15 mouse cellular contexts compared by ENCODE assay signal in the genomic region with DNA sequence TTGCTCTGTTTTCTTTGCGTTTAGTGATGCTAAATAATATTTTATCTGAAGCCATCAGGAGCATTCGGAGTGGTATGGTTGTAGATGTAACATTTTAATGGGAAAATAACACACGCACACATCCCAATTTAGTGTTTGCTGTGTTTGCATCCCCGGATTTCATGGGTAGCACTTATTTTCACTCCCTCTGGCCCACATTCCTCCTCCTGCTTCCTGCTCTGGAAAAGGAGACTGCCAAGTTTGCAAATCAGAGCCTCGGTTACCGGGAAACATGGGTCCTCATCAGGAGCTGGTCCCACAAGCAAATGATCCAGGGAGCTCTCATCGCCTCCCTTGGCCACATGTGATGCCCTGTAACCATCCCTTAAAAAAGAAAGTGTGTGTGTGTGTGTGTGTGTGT.
DNase-seq lines count a peak whose midpoint lies in the region; ATAC-seq and TF ChIP-seq lines count a peak whose summit lies in the region.
"Had no signal": no experiment of that assay in that cellular context is flagged by ENCODE, and none has a peak within 500 bp of the region (broad histone marks: within the 10 kb centered on the region; RNA-seq: fewer than 3 reads in every experiment).

No protein-coding gene starts in this region.

- no peaks in the 10 kb centered on the region for H3K27me3 ChIP-seq in embryonic facial prominence, embryonic 15.5 days
- H3K27me3 ChIP-seq in neural tube, embryonic 15.5 days (replicated peaks) = no peaks in the 10 kb centered on the region
- H3K27me3 ChIP-seq: forebrain, embryonic 12.5 days; hindbrain, embryonic 15.5 days had no signal

- no peak overlapping the region for H3K9ac ChIP-seq in embryonic facial prominence, embryonic 15.5 days
- H3K9ac ChIP-seq in neural tube, embryonic 15.5 days (replicated peaks) = no peak overlapping the region
- H3K9ac ChIP-seq: forebrain, embryonic 12.5 days; hindbrain, embryonic 15.5 days had no signal

- DNase-seq in gastrocnemius, adult 2 months = no peak
- no peak for DNase-seq in gastrocnemius, postnatal 36 days
- DNase-seq in left cerebral cortex, adult 2 months (ENCODE audit: extremely low spot score in 1 of 2, low spot score in 2 of 2) = peak in 1 of 2 experiments; percentile 32
- no peak for DNase-seq in left cerebral cortex, adult 9 months (ENCODE audit: low spot score in 2 of 2)
- peak; percentile 71 for DNase-seq in brain, adult 2 months (ENCODE audit: low read depth, low spot score)
- DNase-seq: adrenal gland, adult 2 months; adrenal gland, postnatal 25 days; cerebellum, adult 2 months; cerebellum, postnatal 10 days had no signal

- H3K4me2 ChIP-seq in embryonic facial prominence, embryonic 15.5 days (replicated peaks) = no peak overlapping the region
- H3K4me2 ChIP-seq in neural tube, embryonic 15.5 days = no peak overlapping the region
- H3K4me2 ChIP-seq: forebrain, embryonic 12.5 days; hindbrain, embryonic 15.5 days had no signal

- H3K9me3 ChIP-seq in embryonic facial prominence, embryonic 15.5 days (replicated peaks) = no peaks in the 10 kb centered on the region
- no peaks in the 10 kb centered on the region for H3K9me3 ChIP-seq in neural tube, embryonic 15.5 days (replicated peaks)
- H3K9me3 ChIP-seq: forebrain, embryonic 12.5 days; hindbrain, embryonic 10.5 days; hindbrain, embryonic 15.5 days had no signal

- H3K4me3 ChIP-seq in gastrocnemius, adult 2 months = no peak overlapping the region
- H3K4me3 ChIP-seq in left cerebral cortex, adult 2 months = no peak overlapping the region
- H3K4me3 ChIP-seq in embryonic facial prominence, embryonic 15.5 days (replicated peaks) = no peak overlapping the region
- H3K4me3 ChIP-seq in neural tube, embryonic 15.5 days (replicated peaks) = no peak overlapping the region
- H3K4me3 ChIP-seq: forebrain, embryonic 12.5 days; hindbrain, embryonic 10.5 days; hindbrain, embryonic 15.5 days had no signal

- 56% methylated on average over 7 of the region's 7 CpGs for WGBS in embryonic facial prominence, embryonic 15.5 days
- 88% methylated on average over 7 of the region's 7 CpGs for WGBS in neural tube, embryonic 15.5 days

- no peaks in the 10 kb centered on the region for H3K36me3 ChIP-seq in embryonic facial prominence, embryonic 15.5 days
- H3K36me3 ChIP-seq in neural tube, embryonic 15.5 days = no peaks in the 10 kb centered on the region
- H3K36me3 ChIP-seq: forebrain, embryonic 12.5 days; hindbrain, embryonic 10.5 days; hindbrain, embryonic 15.5 days had no signal

- H3K4me1 ChIP-seq in embryonic facial prominence, embryonic 15.5 days = peaks cover 5% of the 10 kb centered on the region; the same call in 1 of the 2 replicates
- H3K4me1 ChIP-seq in neural tube, embryonic 15.5 days = no peaks in the 10 kb centered on the region
- H3K4me1 ChIP-seq: forebrain, embryonic 12.5 days; hindbrain, embryonic 10.5 days; hindbrain, embryonic 15.5 days had no signal

- peak overlapping the region; percentile 38; the same call in 1 of the 2 replicates for H3K27ac ChIP-seq in gastrocnemius, adult 2 months
- peak overlapping the region; percentile 80 for H3K27ac ChIP-seq in left cerebral cortex, adult 2 months
- 0 out of 2 replicates have a peak overlapping the region, but pooled peaks have one; percentile 22 for H3K27ac ChIP-seq in embryonic facial prominence, embryonic 15.5 days (replicated peaks)
- no peak overlapping the region for H3K27ac ChIP-seq in neural tube, embryonic 15.5 days (replicated peaks)
- H3K27ac ChIP-seq: forebrain, embryonic 12.5 days; hindbrain, embryonic 10.5 days; hindbrain, embryonic 15.5 days had no signal

- no peak for TF ChIP-seq CTCF in gastrocnemius, adult 2 months (IDR thresholded peaks at IDR 0.05)
- no peak for TF ChIP-seq CTCF in left cerebral cortex, adult 2 months (IDR thresholded peaks at IDR 0.05)

- ATAC-seq in embryonic facial prominence, embryonic 15.5 days (ENCODE audit: insufficient number of reproducible peaks, low FRiP score, low TSS enrichment, low read depth) = no peak
- no peak for ATAC-seq in neural tube, embryonic 15.5 days (ENCODE audit: low FRiP score)
- ATAC-seq: intestine, embryonic 16.5 days had no signal

- intact Hi-C loops in gastrocnemius, adult 2 months (cut with DNase I) = no loop called here
- intact Hi-C loops in gastrocnemius, postnatal 36 days (cut with DNase I) = no loop called here
- intact Hi-C loops in left cerebral cortex, adult 2 months (cut with DNase I) = loop anchor here (5.0 kb wide), 3 partner anchors 87 to 238 kb away; no protein-coding TSS in a partner anchor
